Mouse (Mus musculus) embryonic facial prominence, embryonic 11.5 days (tissue): ENCODE measurements around the gene Tymp. TPM values are rescaled to one million over a fixed set of nuclear protein-coding genes. Genes with fewer than 3 reads are reported as not detected.

Experiments
- ATAC-seq: fragments of 200-750 bp; cut with Nextera tagmentation; replicated peaks from 2 replicates; pipeline ENCODE4 v1.8.0; 2017; ENCODE audit warnings: low read depth; ENCODE audit not compliant: insufficient number of reproducible peaks, low FRiP score, low TSS enrichment
- DNase-seq: peaks from one replicate; pipeline ENCODE4 v3.0.0-alpha.2; 2015; ENCODE audit warnings: low spot score
- H3K27ac ChIP-seq: fragments of 300-500 bp; sonication (generic); replicated peaks from 2 replicates; pipeline ENCODE4 v1.5.1; 2014; ENCODE audit warnings: mild to moderate bottlenecking, low read depth, low read length, control low read depth
- H3K27me3 ChIP-seq: fragments of 300-500 bp; sonication (generic); 2 replicates; pipeline ENCODE4 v1.6.1; 2014; ENCODE audit warnings: mild to moderate bottlenecking, low read length, moderate library complexity, mixed read lengths; ENCODE audit not compliant: control insufficient read depth, insufficient read depth
- H3K36me3 ChIP-seq: fragments of 300-500 bp; sonication (generic); replicated peaks from 2 replicates; pipeline ENCODE4 v1.6.1; 2014; ENCODE audit warnings: low read depth, mild to moderate bottlenecking, low read length, moderate library complexity, mixed read lengths; ENCODE audit not compliant: control insufficient read depth, insufficient read depth
- H3K4me1 ChIP-seq: fragments of 300-500 bp; sonication (generic); 2 replicates; pipeline ENCODE4 v1.6.1; 2014; ENCODE audit warnings: low read length, mixed read lengths; ENCODE audit not compliant: control insufficient read depth, insufficient read depth
- H3K4me2 ChIP-seq: fragments of 300-500 bp; sonication (generic); 2 replicates; pipeline ENCODE4 v1.6.1; 2014; ENCODE audit warnings: low read depth, mild to moderate bottlenecking, control low read depth, low read length, moderate library complexity
- H3K4me3 ChIP-seq: fragments of 300-500 bp; sonication (generic); 2 replicates; pipeline ENCODE4 v1.5.1; 2014; ENCODE audit warnings: low read depth, low read length, control low read depth
- H3K9ac ChIP-seq: fragments of 300-500 bp; sonication (generic); replicated peaks from 2 replicates; pipeline ENCODE4 v1.6.1; 2014; ENCODE audit warnings: mild to moderate bottlenecking, control low read depth, low read length
- H3K9me3 ChIP-seq: fragments of 300-500 bp; sonication (generic); replicated peaks from 2 replicates; pipeline ENCODE4 v1.6.1; 2016; ENCODE audit warnings: mild to moderate bottlenecking, low read length, inconsistent platforms, mixed read lengths; ENCODE audit not compliant: control insufficient read depth
- WGBS: fragments of 180-500 bp; shearing (Covaris S2); extraction: QIAGEN DNeasy Blood & Tissue Kit; methylation state at CpG from one replicate; pipeline ENCODE4 v1.1.7; 2014; 5-methylcytosine and 5-hydroxymethylcytosine counted together
- polyA plus RNA-seq: library from polyadenylated mRNA; unstranded; fragments of >200 nt; fragmentation: Nextera tagmentation; extraction: Ambion mirVana; gene quantifications from 2 replicates; pipeline ENCODE4 v1.2.1, GENCODE M21; 2014

Gene Tymp
- polyA plus RNA-seq, 1 experiment from 2014 or later: 1.4 TPM

GRCm38 (mm10) chr15:89402471-89402870, 25.6 kb upstream of the Tymp start:
- WGBS: 70% methylated on average over 1 of the region's 1 CpGs
- Histone ChIP-seq H3K27ac (no peak overlapping the region), H3K27me3 (no peaks in the 10 kb centered on the region), H3K4me3 (no peak overlapping the region), H3K9ac (no peak overlapping the region), H3K4me2 (no peak overlapping the region), H3K36me3 (no peaks in the 10 kb centered on the region), H3K9me3 (no peaks in the 10 kb centered on the region), H3K4me1 (no peaks in the 10 kb centered on the region)
- ATAC-seq: no peak
- no peak for DNase-seq

GRCm38 (mm10) chr15:89399716-89400115, 22.9 kb upstream of the Tymp start:
- H3K9ac ChIP-seq: no peak overlapping the region
- H3K27ac ChIP-seq: no peak overlapping the region
- H3K9me3 ChIP-seq: no peaks in the 10 kb centered on the region
- H3K4me3 ChIP-seq: no peak overlapping the region
- ATAC-seq (no peak), DNase-seq (no peak)
- H3K27me3 ChIP-seq: no peaks in the 10 kb centered on the region
- WGBS: 82% methylated on average over 1 of the region's 1 CpGs
- no peak overlapping the region for H3K4me2 ChIP-seq
- H3K36me3 ChIP-seq: no peaks in the 10 kb centered on the region
- H3K4me1 ChIP-seq: no peaks in the 10 kb centered on the region

- H3K4me1 ChIP-seq: no peaks in the 10 kb centered on the region
- no peaks in the 10 kb centered on the region for H3K36me3 ChIP-seq
- no peak overlapping the region for H3K27ac ChIP-seq
- H3K4me3 ChIP-seq: no peak overlapping the region
- no peak for DNase-seq
- 87% methylated on average over 2 of the region's 2 CpGs for WGBS
- no peak overlapping the region for H3K4me2 ChIP-seq
- H3K9ac ChIP-seq: no peak overlapping the region
- ATAC-seq: no peak
- H3K9me3 ChIP-seq: no peaks in the 10 kb centered on the region
- no peaks in the 10 kb centered on the region for H3K27me3 ChIP-seq
Observed at GRCm38 (mm10) chr15:89398146-89398545, 21.3 kb upstream of the Tymp start.

- 89% methylated on average over 4 of the region's 4 CpGs for WGBS
- Histone ChIP-seq H3K27me3 (no peaks in the 10 kb centered on the region), H3K4me2 (no peak overlapping the region), H3K9me3 (no peaks in the 10 kb centered on the region), H3K9ac (no peak overlapping the region), H3K4me1 (no peaks in the 10 kb centered on the region), H3K36me3 (no peaks in the 10 kb centered on the region), H3K27ac (no peak overlapping the region), H3K4me3 (no peak overlapping the region)
- DNase-seq (no peak), ATAC-seq (no peak)
Observed at GRCm38 (mm10) chr15:89396883-89397282, 20.0 kb upstream of the Tymp start.

GRCm38 (mm10) chr15:89390081-89390480, 13.2 kb upstream of the Tymp start:
- Histone ChIP-seq H3K9ac (no peak overlapping the region), H3K4me1 (no peaks in the 10 kb centered on the region), H3K9me3 (no peaks in the 10 kb centered on the region), H3K27ac (no peak overlapping the region), H3K27me3 (no peaks in the 10 kb centered on the region), H3K4me2 (no peak overlapping the region), H3K4me3 (no peak overlapping the region), H3K36me3 (no peaks in the 10 kb centered on the region)
- ATAC-seq: no peak
- 93% methylated on average over 10 of the region's 10 CpGs for WGBS
- no peak for DNase-seq

GRCm38 (mm10) chr15:89387127-89387526, 10.3 kb upstream of the Tymp start:
- no peak overlapping the region for H3K4me2 ChIP-seq
- H3K27ac ChIP-seq: no peak overlapping the region
- no peaks in the 10 kb centered on the region for H3K4me1 ChIP-seq
- H3K4me3 ChIP-seq: no peak overlapping the region
- WGBS: 36% methylated on average over 12 of the region's 12 CpGs
- DNase-seq (no peak), ATAC-seq (no peak)
- no peaks in the 10 kb centered on the region for H3K36me3 ChIP-seq
- H3K9me3 ChIP-seq: no peaks in the 10 kb centered on the region
- H3K27me3 ChIP-seq: no peaks in the 10 kb centered on the region
- H3K9ac ChIP-seq: no peak overlapping the region

GRCm38 (mm10) chr15:89384617-89385016, 7.8 kb upstream of the Tymp start, which contains the start of gene Klhdc7b:
Gene Klhdc7b, plus strand, starts transcription at chr15:89384917.
- ATAC-seq (no peak), DNase-seq (no peak)
- H3K4me2 ChIP-seq: no peak within 1 kb of the TSS
- no peaks in the 10 kb centered on the region for H3K36me3 ChIP-seq
- no peaks in the 10 kb centered on the region for H3K9me3 ChIP-seq
- WGBS: 84% methylated on average over 7 of the region's 7 CpGs
- no peak within 1 kb of the TSS for H3K9ac ChIP-seq
- no peak within 1 kb of the TSS for H3K27ac ChIP-seq
- H3K4me1 ChIP-seq: no peaks in the 10 kb centered on the region
- peaks cover 5% of the 10 kb centered on the region for H3K27me3 ChIP-seq
- no peak within 1 kb of the TSS for H3K4me3 ChIP-seq

- Histone ChIP-seq H3K9me3 (no peaks in the 10 kb centered on the region), H3K4me2 (peak overlapping the region; percentile 49; the same call in 1 of the 2 replicates), H3K4me3 (peak overlapping the region; percentile 30), H3K9ac (no peak overlapping the region), H3K27ac (no peak overlapping the region), H3K36me3 (no peaks in the 10 kb centered on the region), H3K27me3 (peaks cover 35% of the 10 kb centered on the region), H3K4me1 (peaks cover 4% of the 10 kb centered on the region; the same call in 1 of the 2 replicates)
- ATAC-seq (no peak), DNase-seq (no peak)
- 16% methylated on average over 10 of the region's 10 CpGs for WGBS
Observed at GRCm38 (mm10) chr15:89379429-89379828, 2.6 kb upstream of the Tymp start.
